Mouse (Mus musculus): ENCODE results near the gene Prdx2. TPM values are rescaled to one million over a fixed set of nuclear protein-coding genes. Genes with fewer than 3 reads are reported as not detected.

Gene Prdx2
- polyA plus RNA-seq, 1 experiment from 2014 or later = 1,369 TPM

DNA sequence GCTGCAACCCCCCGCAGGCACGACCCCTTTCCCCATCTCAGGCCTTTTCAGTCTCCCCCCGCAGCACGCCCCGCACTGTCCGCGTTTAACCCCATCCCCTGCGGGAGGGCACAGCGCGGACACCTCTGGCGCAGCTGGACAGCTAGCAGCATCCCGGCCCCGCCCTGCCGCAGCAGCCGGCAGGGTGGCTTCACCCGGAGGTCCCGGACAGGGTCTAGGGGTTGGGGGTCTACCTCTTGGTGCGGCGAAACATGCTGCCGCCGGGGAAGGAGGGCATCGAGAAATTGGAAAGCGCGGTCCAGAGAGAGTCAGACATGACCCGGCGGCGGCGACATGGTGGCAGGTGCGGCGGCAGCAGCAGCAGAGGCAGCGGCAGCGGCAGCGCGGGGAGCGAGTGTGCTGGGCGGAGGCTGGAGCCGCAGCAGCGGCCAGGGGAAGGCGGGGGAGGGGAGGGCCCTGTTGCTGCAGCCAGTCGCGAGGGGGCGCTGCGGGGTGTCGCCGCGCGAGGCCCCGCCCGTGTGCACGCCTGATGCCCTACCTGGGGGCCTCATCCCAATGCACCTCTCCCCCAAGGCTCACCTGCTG, 32.3 kb upstream of the Prdx2 start, which contains the start of gene Mast1:
TSS of gene Mast1 (minus strand) at position 398 of the 585 bp plus-strand sequence.
- ATAC-seq (ENCODE audit: low read depth) = peak; percentile 55
- under 1% methylated on average over 50 of the region's 50 CpGs for WGBS
- Histone ChIP-seq H3K4me3 (peak within 1 kb of the TSS; percentile 73), H3K27ac (replicated peaks) (peak within 1 kb of the TSS; percentile 98), H3K4me2 (peak within 1 kb of the TSS; percentile 90), H3K36me3 (peaks cover 9% of the 10 kb centered on the region), H3K9me3 (no peaks in the 10 kb centered on the region), H3K4me1 (replicated peaks) (peaks cover 37% of the 10 kb centered on the region), H3K27me3 (peaks cover 53% of the 10 kb centered on the region), H3K9ac (peak within 1 kb of the TSS; percentile 94)

DNA sequence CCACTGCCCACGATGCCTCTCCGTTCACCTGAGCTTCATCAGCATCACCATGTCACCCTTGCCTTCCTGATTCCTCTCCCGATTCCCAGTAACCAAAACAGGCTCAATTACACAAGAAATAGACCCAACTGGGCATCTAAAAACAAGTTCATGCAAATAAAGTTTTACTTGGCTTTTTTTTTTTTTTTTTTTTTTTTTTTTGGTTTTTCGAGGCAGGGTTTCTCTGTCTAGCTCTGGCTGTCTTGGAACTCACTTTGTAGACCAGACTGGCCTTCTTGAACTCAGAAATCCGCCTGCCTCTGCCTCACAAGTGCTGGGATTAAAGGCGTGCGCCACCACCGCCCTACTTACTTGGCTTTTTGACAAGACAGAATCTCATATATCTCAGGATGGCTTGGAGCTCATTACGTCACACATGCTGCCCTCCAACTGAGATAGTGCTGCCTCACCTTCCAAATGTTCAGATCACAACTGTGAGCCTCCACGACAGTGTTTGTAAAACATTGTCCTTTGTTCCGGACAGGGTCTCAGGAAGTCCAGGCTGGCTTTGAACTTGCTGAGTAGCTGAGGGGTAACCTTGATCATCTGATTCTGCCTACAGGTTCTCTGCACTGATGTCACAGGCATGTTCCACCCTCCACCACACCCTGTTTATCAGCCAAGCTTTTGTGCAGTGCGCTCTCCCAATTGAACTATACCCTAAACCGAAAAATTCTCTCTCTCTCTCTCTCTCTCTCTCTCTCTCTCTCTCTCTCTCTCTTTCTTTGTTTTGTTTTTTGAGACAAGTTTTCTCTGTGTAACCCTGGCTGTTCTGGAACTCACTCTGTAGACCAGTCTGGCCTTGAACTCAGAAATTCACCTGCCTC, 31.5 kb upstream of the Prdx2 start:
- H3K9ac ChIP-seq = peak overlapping the region; percentile 94; the same call in 1 of the 2 replicates
- H3K9me3 ChIP-seq = no peaks in the 10 kb centered on the region
- no peak for ATAC-seq (ENCODE audit: low read depth)
- H3K36me3 ChIP-seq = peaks cover under 1% of the 10 kb centered on the region
- 64% methylated on average over 13 of the region's 13 CpGs for WGBS
- H3K27ac ChIP-seq (replicated peaks) = peak overlapping the region; percentile 40; the same call in 1 of the 2 replicates
- H3K4me2 ChIP-seq = peak overlapping the region; percentile 90
- H3K4me1 ChIP-seq (replicated peaks) = peaks cover 37% of the 10 kb centered on the region
- peaks cover 51% of the 10 kb centered on the region for H3K27me3 ChIP-seq
- H3K4me3 ChIP-seq = peak overlapping the region; percentile 73

DNA sequence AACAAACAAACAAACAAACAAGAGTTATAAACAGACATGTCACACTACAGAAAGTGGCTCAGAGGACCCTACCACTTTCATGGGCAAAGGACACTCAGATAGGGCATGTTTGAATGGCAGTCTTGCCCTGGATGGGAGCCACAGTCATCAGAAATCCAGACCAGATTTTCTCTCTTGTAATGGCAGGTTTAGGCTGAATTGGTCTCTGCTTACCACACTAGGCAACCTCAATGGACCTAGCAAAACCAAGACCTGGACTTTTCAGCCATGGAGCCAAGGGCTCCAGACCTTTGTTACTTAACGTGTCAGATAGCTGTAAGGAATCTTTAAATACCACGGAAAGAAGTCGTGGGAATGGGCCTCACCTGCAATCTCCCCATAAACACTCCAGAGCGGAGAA, 25.7 kb upstream of the Prdx2 start:
- 20% methylated on average over 4 of the region's 4 CpGs for WGBS
- ATAC-seq (ENCODE audit: low read depth) = no peak
- Histone ChIP-seq H3K36me3 (no peaks in the 10 kb centered on the region), H3K4me1 (replicated peaks) (peaks cover 37% of the 10 kb centered on the region), H3K9ac (no peak overlapping the region), H3K4me2 (peak overlapping the region; percentile 67; the same call in 1 of the 2 replicates), H3K4me3 (peak overlapping the region; percentile 56; the same call in 1 of the 2 replicates), H3K9me3 (no peaks in the 10 kb centered on the region), H3K27me3 (peaks cover 76% of the 10 kb centered on the region), H3K27ac (replicated peaks) (no peak overlapping the region)

DNA sequence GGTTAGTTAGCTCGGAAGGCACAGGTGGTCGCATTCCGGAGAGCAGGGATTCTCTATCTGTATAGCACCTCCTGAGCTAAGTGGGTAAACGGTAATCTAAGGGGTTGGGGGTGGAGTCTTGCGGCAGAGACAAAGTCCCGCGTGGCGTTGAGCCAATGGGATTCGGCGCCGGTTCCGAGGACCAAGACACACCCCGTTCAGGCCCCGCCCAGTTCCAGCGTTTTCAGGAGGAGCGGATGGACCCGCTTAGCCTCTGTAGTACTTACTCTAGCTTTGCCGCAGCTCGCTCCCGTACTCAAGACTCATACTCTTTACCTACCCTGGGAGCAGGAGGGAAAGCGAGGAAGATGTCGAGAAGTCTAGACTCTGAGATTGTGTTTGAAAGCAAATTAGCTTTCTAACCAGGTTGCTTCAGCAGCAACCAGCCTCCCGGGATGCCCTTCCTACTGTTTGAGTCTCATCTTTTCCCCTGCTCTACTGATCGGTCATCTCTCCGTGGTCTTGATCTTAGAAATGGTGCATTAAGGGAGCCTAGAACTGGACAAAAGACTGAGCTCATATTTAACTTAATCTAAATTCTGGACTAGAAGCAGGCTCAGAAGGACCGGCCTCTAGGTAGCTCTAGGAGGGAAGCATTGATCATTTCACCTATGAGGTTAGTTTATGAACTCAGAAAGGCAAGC, 24.8 kb upstream of the Prdx2 start:
- H3K4me1 ChIP-seq (replicated peaks) = peaks cover 37% of the 10 kb centered on the region
- H3K9me3 ChIP-seq = no peaks in the 10 kb centered on the region
- peak overlapping the region; percentile 67 for H3K4me2 ChIP-seq
- no peaks in the 10 kb centered on the region for H3K36me3 ChIP-seq
- peaks cover 74% of the 10 kb centered on the region for H3K27me3 ChIP-seq
- under 1% methylated on average over 26 of the region's 26 CpGs for WGBS
- no peak overlapping the region for H3K27ac ChIP-seq (replicated peaks)
- no peak for ATAC-seq (ENCODE audit: low read depth)
- H3K9ac ChIP-seq = peak overlapping the region; percentile 73
- peak overlapping the region; percentile 56 for H3K4me3 ChIP-seq

DNA sequence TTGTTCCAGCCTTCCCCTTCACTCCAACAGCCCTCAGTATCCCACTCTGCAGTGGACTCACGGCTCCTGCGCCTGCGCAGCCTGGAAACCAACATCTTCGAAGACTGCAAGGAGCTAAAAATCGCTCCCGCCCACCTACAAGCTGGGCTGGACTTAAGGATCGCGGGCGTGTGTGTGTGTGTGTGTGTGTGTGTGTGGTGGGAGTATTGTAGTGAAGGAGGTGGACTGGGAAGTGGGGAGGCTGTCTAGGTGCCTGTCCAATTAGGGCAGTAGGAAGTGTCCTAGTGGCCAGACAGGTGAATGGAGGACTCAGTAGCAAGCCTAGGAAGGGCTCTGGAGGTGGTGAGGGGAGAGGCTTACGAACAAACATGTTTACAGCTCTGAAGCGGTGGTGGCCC, 24.2 kb upstream of the Prdx2 start:
- Histone ChIP-seq H3K4me3 (peak overlapping the region; percentile 56), H3K4me1 (replicated peaks) (peaks cover 37% of the 10 kb centered on the region), H3K4me2 (peak overlapping the region; percentile 67), H3K36me3 (no peaks in the 10 kb centered on the region), H3K9ac (peak overlapping the region; percentile 73), H3K27me3 (peaks cover 77% of the 10 kb centered on the region), H3K27ac (replicated peaks) (peak overlapping the region; percentile 73), H3K9me3 (no peaks in the 10 kb centered on the region)
- 5% methylated on average over 11 of the region's 11 CpGs for WGBS
- ATAC-seq (ENCODE audit: low read depth) = peak; percentile 59

DNA sequence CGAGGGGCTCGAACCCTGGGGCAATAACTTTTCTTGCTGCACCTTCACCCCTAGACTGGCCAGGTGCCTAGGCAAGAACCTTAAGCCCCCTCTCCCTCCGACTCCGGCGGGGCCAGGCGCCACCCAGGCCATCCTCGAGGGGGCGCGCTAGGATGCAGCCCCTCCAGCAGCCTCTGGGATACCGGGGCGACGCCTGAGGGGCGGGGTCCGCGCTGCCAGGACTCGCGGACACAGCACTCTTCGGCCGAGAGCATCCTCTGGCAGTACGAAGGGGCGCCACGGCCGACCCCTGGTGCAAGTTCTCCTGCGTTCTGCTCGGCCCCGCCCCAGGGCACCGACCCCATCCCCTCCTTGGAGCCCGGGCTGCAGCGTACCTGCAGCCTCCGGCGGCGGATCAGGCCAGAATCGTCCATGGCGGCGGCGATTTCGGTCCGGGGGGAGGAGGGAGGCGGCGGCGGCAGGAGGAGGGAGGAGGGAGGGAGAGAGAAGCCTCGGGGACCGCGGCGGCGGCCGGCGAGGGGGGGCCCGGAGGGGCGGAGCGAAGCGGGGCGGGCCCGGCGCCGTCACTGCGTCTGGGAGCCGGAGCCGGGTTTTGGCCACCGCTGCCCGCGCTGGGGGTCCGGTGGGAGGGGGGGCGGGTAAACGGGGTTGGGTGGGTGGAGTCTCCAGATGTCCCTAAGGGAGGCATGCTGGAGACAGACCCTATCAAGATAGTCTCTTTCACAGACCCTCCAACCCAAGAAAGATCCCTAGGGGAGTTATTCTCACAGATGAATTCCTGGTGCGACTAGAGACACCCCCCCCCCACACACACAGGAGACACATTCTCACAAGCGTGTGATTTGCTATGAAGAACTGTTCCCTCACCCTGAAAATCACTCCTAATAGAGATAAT, 23.5 kb upstream of the Prdx2 start:
- ATAC-seq (ENCODE audit: low read depth) = peak; percentile 75
- Histone ChIP-seq H3K9ac (peak overlapping the region; percentile 73), H3K27ac (replicated peaks) (peak overlapping the region; percentile 73), H3K36me3 (no peaks in the 10 kb centered on the region), H3K4me3 (peak overlapping the region; percentile 56), H3K9me3 (no peaks in the 10 kb centered on the region), H3K4me1 (replicated peaks) (peaks cover 37% of the 10 kb centered on the region), H3K4me2 (peak overlapping the region; percentile 67), H3K27me3 (peaks cover 77% of the 10 kb centered on the region)
- 0% methylated on average over 34 of the region's 67 CpGs for WGBS

DNA sequence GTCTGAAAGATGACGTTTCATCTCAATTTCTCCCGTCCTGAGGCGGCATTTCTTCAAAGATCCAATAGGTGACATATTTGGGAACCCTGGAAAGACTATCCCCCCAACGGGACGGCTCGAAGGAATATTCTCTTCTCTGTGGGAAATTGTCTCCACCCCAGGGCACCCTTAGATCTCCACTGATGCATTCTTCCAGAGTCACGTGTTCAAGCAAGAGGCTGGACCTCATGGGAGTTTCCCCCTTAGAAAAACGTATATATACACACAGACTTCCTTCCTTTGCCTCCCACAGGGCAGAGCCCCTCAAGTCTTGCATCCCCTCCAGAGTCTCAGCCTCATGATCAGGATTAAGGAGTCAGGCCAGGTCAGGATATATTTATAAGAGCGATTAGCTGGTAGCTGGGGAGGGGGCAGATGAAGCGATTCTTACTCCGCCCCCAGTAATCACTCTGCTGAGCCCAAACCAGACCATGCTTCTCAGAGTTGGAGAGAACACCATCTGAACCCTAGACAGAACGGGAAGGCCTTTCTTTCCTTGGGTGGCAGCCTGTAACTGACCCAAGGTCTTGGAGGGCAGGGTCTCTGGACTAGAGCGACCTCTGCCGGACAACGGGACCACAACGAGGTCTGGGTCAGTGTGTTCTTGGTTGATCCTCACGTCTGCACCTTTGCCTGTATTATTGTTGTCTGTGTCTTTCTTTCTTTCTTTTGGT, 22.7 kb upstream of the Prdx2 start, which contains the start of gene Rtbdn:
TSS of gene Rtbdn (plus strand) at position 464 of the 713 bp plus-strand sequence.
- H3K27me3 ChIP-seq = peaks cover 80% of the 10 kb centered on the region
- H3K4me1 ChIP-seq (replicated peaks) = peaks cover 37% of the 10 kb centered on the region
- peak within 1 kb of the TSS; percentile 73 for H3K9ac ChIP-seq
- no peaks in the 10 kb centered on the region for H3K9me3 ChIP-seq
- H3K27ac ChIP-seq (replicated peaks) = peak within 1 kb of the TSS; percentile 73
- no peaks in the 10 kb centered on the region for H3K36me3 ChIP-seq
- H3K4me2 ChIP-seq = peak within 1 kb of the TSS; percentile 67
- WGBS = 7% methylated on average over 17 of the region's 17 CpGs
- peak; percentile 28; the same call in 1 of the 2 replicates for ATAC-seq (ENCODE audit: low read depth)
- peak within 1 kb of the TSS; percentile 56 for H3K4me3 ChIP-seq

DNA sequence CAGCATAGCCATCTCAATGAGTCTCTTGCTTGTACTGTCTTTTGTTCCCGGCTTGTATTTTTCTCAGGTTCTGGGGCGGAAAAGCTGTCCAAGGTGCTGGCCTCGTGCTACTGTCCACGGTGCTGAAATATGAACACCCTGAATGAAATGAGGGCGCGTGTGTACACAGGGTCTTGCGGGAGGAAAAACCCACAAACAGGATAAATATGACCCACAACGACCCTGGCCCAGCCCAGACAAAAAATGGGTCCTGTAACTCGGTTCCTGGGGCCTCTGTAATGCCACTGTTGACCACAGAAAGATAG, 22.2 kb upstream of the Prdx2 start:
- Histone ChIP-seq H3K36me3 (no peaks in the 10 kb centered on the region), H3K9ac (0 out of 2 replicates have a peak overlapping the region, but pooled peaks have one; percentile 73), H3K9me3 (no peaks in the 10 kb centered on the region), H3K27me3 (peaks cover 82% of the 10 kb centered on the region), H3K4me2 (peak overlapping the region; percentile 67), H3K4me1 (replicated peaks) (peaks cover 37% of the 10 kb centered on the region), H3K4me3 (peak overlapping the region; percentile 56; the same call in 1 of the 2 replicates), H3K27ac (replicated peaks) (no peak overlapping the region)
- no peak for ATAC-seq (ENCODE audit: low read depth)
- WGBS = 17% methylated on average over 9 of the region's 9 CpGs

DNA sequence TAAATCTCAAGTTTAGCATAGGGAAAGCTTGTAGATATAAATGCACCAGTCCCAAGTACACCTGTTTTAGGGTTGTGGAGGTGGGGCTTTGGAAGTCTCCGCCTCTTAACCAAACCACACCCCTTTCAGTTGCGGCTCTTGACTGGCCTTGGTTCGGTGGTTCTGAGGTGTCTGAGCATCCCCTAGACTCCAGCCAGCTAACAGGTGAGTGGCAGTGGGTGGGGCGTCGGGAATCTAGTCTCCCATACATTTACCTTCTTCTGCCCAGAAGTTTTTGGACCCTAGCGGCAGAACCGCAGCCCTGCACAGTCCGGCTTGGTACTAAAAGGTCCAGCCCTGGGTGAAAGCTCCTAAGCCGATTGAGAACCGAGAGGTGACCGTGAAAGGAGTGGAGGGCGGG, 19.6 kb upstream of the Prdx2 start:
- peaks cover 27% of the 10 kb centered on the region for H3K4me1 ChIP-seq (replicated peaks)
- no peaks in the 10 kb centered on the region for H3K9me3 ChIP-seq
- 18% methylated on average over 12 of the region's 12 CpGs for WGBS
- no peaks in the 10 kb centered on the region for H3K36me3 ChIP-seq
- no peak overlapping the region for H3K27ac ChIP-seq (replicated peaks)
- no peak overlapping the region for H3K9ac ChIP-seq
- no peak overlapping the region for H3K4me2 ChIP-seq
- ATAC-seq (ENCODE audit: low read depth) = no peak
- H3K4me3 ChIP-seq = no peak overlapping the region
- peaks cover 83% of the 10 kb centered on the region for H3K27me3 ChIP-seq

DNA sequence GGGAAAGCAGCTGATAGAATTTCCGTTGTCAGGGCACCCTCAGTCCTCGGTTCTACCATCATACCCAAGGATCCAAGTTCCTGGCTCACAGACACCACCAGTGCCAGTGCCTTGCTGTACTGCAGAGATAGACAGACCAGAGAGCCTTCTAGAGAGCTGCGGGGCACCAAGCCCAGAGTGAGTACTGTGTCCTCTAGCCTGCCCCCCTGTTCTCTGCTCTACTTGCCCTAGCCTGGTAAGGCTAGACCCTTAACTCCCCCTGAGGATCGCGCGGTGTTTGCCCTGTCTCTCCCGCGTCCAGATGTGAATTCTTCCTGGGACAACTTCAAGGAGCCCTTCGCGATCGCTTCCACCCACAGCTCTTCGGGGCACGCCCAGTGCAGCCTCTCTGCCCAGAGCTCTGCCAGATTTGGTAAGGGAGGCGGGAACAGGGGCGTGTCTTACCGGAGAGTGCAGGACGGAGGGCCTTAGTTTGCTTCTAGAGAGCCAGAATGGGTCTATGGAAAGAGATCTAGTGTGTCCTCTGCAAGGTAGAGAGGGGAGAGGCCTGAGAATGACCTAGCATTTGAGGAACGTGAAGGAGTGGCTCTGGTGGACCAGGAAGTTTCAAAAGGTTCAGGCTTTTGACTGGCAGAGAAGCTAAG, 16.7 kb upstream of the Prdx2 start:
- no peak overlapping the region for H3K9ac ChIP-seq
- peaks cover 13% of the 10 kb centered on the region for H3K36me3 ChIP-seq
- H3K4me1 ChIP-seq (replicated peaks) = no peaks in the 10 kb centered on the region
- H3K27me3 ChIP-seq = peaks cover 57% of the 10 kb centered on the region
- no peak overlapping the region for H3K4me3 ChIP-seq
- WGBS = 9% methylated on average over 18 of the region's 18 CpGs
- H3K4me2 ChIP-seq = no peak overlapping the region
- ATAC-seq (ENCODE audit: low read depth) = no peak
- no peaks in the 10 kb centered on the region for H3K9me3 ChIP-seq
- H3K27ac ChIP-seq (replicated peaks) = no peak overlapping the region
